ENCODE assay signal across 29 mouse cellular contexts in genomic region chr2:57176547-57176946, GRCm38 (mm10). TPM values are rescaled to one million over a fixed set of nuclear protein-coding genes. Genes with fewer than 3 reads are reported as not detected.
DNase-seq lines count a peak whose midpoint lies in the region; ATAC-seq and TF ChIP-seq lines count a peak whose summit lies in the region.
"Had no signal": no experiment of that assay in that cellular context is flagged by ENCODE, and none has a peak within 500 bp of the region (broad histone marks: within the 10 kb centered on the region; RNA-seq: fewer than 3 reads in every experiment).

No protein-coding gene starts in this region.

- WGBS in midbrain, embryonic 11.5 days = 87% methylated on average over 7 of the region's 7 CpGs
- WGBS in midbrain, postnatal 0 days = 90% methylated on average over 7 of the region's 7 CpGs
- WGBS in kidney, embryonic 15.5 days = 78% methylated on average over 7 of the region's 7 CpGs

- H3K4me1 ChIP-seq in midbrain, embryonic 11.5 days (ENCODE audit: control insufficient read depth, insufficient read depth, low read length) = no peaks in the 10 kb centered on the region
- H3K4me1 ChIP-seq in midbrain, postnatal 0 days (ENCODE audit: insufficient read depth, low read length) = no peaks in the 10 kb centered on the region
- H3K4me1 ChIP-seq in kidney, embryonic 15.5 days = peaks cover 6% of the 10 kb centered on the region; the same call in 1 of the 2 replicates
- H3K4me1 ChIP-seq: heart, embryonic 12.5 days; stomach, embryonic 15.5 days had no signal

- no peak overlapping the region for H3K4me3 ChIP-seq in midbrain, embryonic 11.5 days (ENCODE audit: low read depth, low read length)
- H3K4me3 ChIP-seq in midbrain, postnatal 0 days (ENCODE audit: low read depth, low read length) = no peak overlapping the region
- no peak overlapping the region for H3K4me3 ChIP-seq in kidney, embryonic 15.5 days (replicated peaks)
- H3K4me3 ChIP-seq: embryonic facial prominence, embryonic 13.5 days; forebrain, embryonic 10.5 days; forebrain, embryonic 15.5 days; heart, embryonic 12.5 days; hindbrain, embryonic 10.5 days; hindbrain, embryonic 15.5 days; limb, embryonic 10.5 days; limb, embryonic 15.5 days; midbrain, embryonic 12.5 days; stomach, embryonic 15.5 days had no signal

- H3K9ac ChIP-seq in midbrain, embryonic 11.5 days (ENCODE audit: low read length) = no peak overlapping the region
- H3K9ac ChIP-seq in midbrain, postnatal 0 days (replicated peaks; ENCODE audit: low read length, poor library complexity, severe bottlenecking) = no peak overlapping the region
- H3K9ac ChIP-seq in kidney, embryonic 15.5 days = no peak overlapping the region
- H3K9ac ChIP-seq: embryonic facial prominence, embryonic 13.5 days; forebrain, embryonic 15.5 days; heart, embryonic 12.5 days; hindbrain, embryonic 15.5 days; limb, embryonic 15.5 days; liver, embryonic 14.5 days; midbrain, embryonic 12.5 days; stomach, embryonic 15.5 days had no signal

- peak; percentile 35 for DNase-seq in midbrain, embryonic 11.5 days (ENCODE audit: low spot score, missing footprints)
- DNase-seq in midbrain, postnatal 0 days (ENCODE audit: low spot score) = no peak
- peak; percentile 1 for DNase-seq in T-cell, adult 2 months (ENCODE audit: low spot score)
- no peak for DNase-seq in ovary, postnatal 36 days (ENCODE audit: low spot score)
- no peak for DNase-seq in right cerebral cortex, postnatal 4 days
- DNase-seq: adrenal gland, postnatal 25 days; cerebellum, adult 11-12 months; cerebellum, adult 9-11 months; gastrocnemius, postnatal 25 days; heart, adult 18-20 months; kidney, adult 18-20 months; kidney, postnatal 36 days; layer of hippocampus, adult 9-11 months; lung, adult 2 months; lung, postnatal 14 days; thymus, postnatal 25 days had no signal

- ATAC-seq in midbrain, embryonic 11.5 days (ENCODE audit: low FRiP score) = no peak
- no peak for ATAC-seq in midbrain, postnatal 0 days (ENCODE audit: low FRiP score)
- ATAC-seq in megakaryocyte progenitor cell, adult 5-6 weeks (replicated peaks; ENCODE audit: poor library complexity) = peak; percentile 73
- no peak for ATAC-seq in kidney, embryonic 15.5 days (replicated peaks; ENCODE audit: low FRiP score)
- ATAC-seq: forebrain, embryonic 15.5 days had no signal

- TF ChIP-seq CTCF in midbrain, postnatal 0 days (IDR thresholded peaks at IDR 0.05) = no peak

- H3K4me2 ChIP-seq in midbrain, embryonic 11.5 days = no peak overlapping the region
- H3K4me2 ChIP-seq in midbrain, postnatal 0 days (ENCODE audit: low read depth, low read length, poor library complexity, severe bottlenecking) = no peak overlapping the region
- no peak overlapping the region for H3K4me2 ChIP-seq in kidney, embryonic 15.5 days
- H3K4me2 ChIP-seq: embryonic facial prominence, embryonic 13.5 days; forebrain, embryonic 15.5 days; heart, embryonic 12.5 days; hindbrain, embryonic 15.5 days; limb, embryonic 15.5 days; midbrain, embryonic 12.5 days; stomach, embryonic 15.5 days had no signal

- no peaks in the 10 kb centered on the region for H3K9me3 ChIP-seq in midbrain, embryonic 11.5 days (ENCODE audit: control insufficient read depth, low read length)
- no peaks in the 10 kb centered on the region for H3K9me3 ChIP-seq in midbrain, postnatal 0 days (ENCODE audit: low read length)
- H3K9me3 ChIP-seq in kidney, embryonic 15.5 days (replicated peaks) = no peaks in the 10 kb centered on the region
- H3K9me3 ChIP-seq: embryonic facial prominence, embryonic 13.5 days; forebrain, embryonic 10.5 days; forebrain, embryonic 15.5 days; heart, embryonic 12.5 days; hindbrain, embryonic 10.5 days; hindbrain, embryonic 15.5 days; limb, embryonic 10.5 days; limb, embryonic 15.5 days; midbrain, embryonic 12.5 days; stomach, embryonic 15.5 days had no signal

- no peaks in the 10 kb centered on the region for H3K36me3 ChIP-seq in midbrain, embryonic 11.5 days (ENCODE audit: control insufficient read depth, insufficient read depth, low read length)
- H3K36me3 ChIP-seq in midbrain, postnatal 0 days (ENCODE audit: insufficient read depth, low read length) = no peaks in the 10 kb centered on the region
- no peaks in the 10 kb centered on the region for H3K36me3 ChIP-seq in kidney, embryonic 15.5 days
- H3K36me3 ChIP-seq: embryonic facial prominence, embryonic 13.5 days; forebrain, embryonic 10.5 days; forebrain, embryonic 15.5 days; heart, embryonic 12.5 days; hindbrain, embryonic 10.5 days; hindbrain, embryonic 15.5 days; limb, embryonic 10.5 days; limb, embryonic 15.5 days; midbrain, embryonic 12.5 days; stomach, embryonic 15.5 days had no signal

- H3K27me3 ChIP-seq in midbrain, embryonic 11.5 days (ENCODE audit: control insufficient read depth, insufficient read depth, low read length) = no peaks in the 10 kb centered on the region
- no peaks in the 10 kb centered on the region for H3K27me3 ChIP-seq in midbrain, postnatal 0 days (ENCODE audit: insufficient read depth, low read length)
- no peaks in the 10 kb centered on the region for H3K27me3 ChIP-seq in kidney, embryonic 15.5 days
- H3K27me3 ChIP-seq: embryonic facial prominence, embryonic 13.5 days; forebrain, embryonic 15.5 days; heart, embryonic 12.5 days; hindbrain, embryonic 15.5 days; limb, embryonic 15.5 days; stomach, embryonic 15.5 days had no signal

- no peak overlapping the region for H3K27ac ChIP-seq in midbrain, embryonic 11.5 days (ENCODE audit: low read depth, low read length)
- no peak overlapping the region for H3K27ac ChIP-seq in midbrain, postnatal 0 days (ENCODE audit: low read depth, low read length)
- no peak overlapping the region for H3K27ac ChIP-seq in kidney, embryonic 15.5 days
- H3K27ac ChIP-seq: embryonic facial prominence, embryonic 13.5 days; forebrain, embryonic 10.5 days; forebrain, embryonic 15.5 days; hindbrain, embryonic 10.5 days; hindbrain, embryonic 15.5 days; limb, embryonic 10.5 days; limb, embryonic 15.5 days; liver, embryonic 14.5 days; midbrain, embryonic 12.5 days; stomach, embryonic 15.5 days had no signal

RNA-seq across cellular contexts. Expression of gene Nr4a2, which starts 52.7 kb away (rescaled TPM):
- polyA plus RNA-seq in midbrain, embryonic 11.5 days (2014; fragmentation: Nextera tagmentation; extraction: Ambion mirVana) = 16.9 and 17.4 TPM in 2 replicates
- 12.6 and 14.6 TPM in 2 replicates for total RNA-seq in midbrain, postnatal 0 days (2014; rRNA removed)
- polyA plus RNA-seq in midbrain, postnatal 0 days (2015; fragmentation: Nextera tagmentation; extraction: Ambion mirVana) = 15.4 and 19.4 TPM in 2 replicates
- 5.8 and 6.4 TPM in 2 replicates for total RNA-seq in megakaryocyte progenitor cell, adult 5-6 weeks (2015)
- 1.7 and 1.9 TPM in 2 replicates for total RNA-seq in megakaryocyte progenitor cell, adult 5-6 weeks (2017)
- polyA plus RNA-seq in kidney, embryonic 15.5 days (2015; fragmentation: Nextera tagmentation; extraction: Ambion mirVana) = 4.2 and 4.6 TPM in 2 replicates

Comparison
In these comparisons a context has a peak if more than half of its experiments do, and no peak if none do; other contexts are left out.
1. DNase-seq: peak in midbrain, embryonic 11.5 days (single experiment) and T-cell, adult 2 months (single experiment); none in midbrain, postnatal 0 days (single experiment), ovary, postnatal 36 days (single experiment) and right cerebral cortex, postnatal 4 days (single experiment).